Mouse (Mus musculus) C2C12 (cell line): ENCODE measurements at regions not wholly inside any gene's neighbourhood (a gene's known extent, or its start where the extent isn't known, plus 50 kb on each side); places are given as distances from the start of the nearest gene placed in this dataset.

Source experiments
- CEBPB ChIP-seq: IDR thresholded peaks from one replicate; pipeline ENCODE4 v1.6.1; 2011; ENCODE audit warnings: low read depth, mild to moderate bottlenecking, control low read depth, moderate library complexity
- CTCF ChIP-seq: IDR thresholded peaks from one replicate; pipeline ENCODE4 v1.5.1; 2011; ENCODE audit not compliant: control insufficient read depth, insufficient read depth, insufficient read length
- MAX ChIP-seq: IDR thresholded peaks from one replicate; pipeline ENCODE4 v1.6.1; 2011; ENCODE audit warnings: mild to moderate bottlenecking, control low read depth
- MYOD1 ChIP-seq: IDR thresholded peaks from one replicate; pipeline ENCODE4 v1.6.1; 2011; ENCODE audit warnings: low read depth; ENCODE audit not compliant: control insufficient read depth, insufficient read length
- MYOG ChIP-seq: IDR thresholded peaks from one replicate; pipeline ENCODE4 v1.6.1; 2011; ENCODE audit not compliant: control insufficient read depth, insufficient read length; ENCODE audit errors: extremely low read depth
- USF1 ChIP-seq: IDR thresholded peaks from one replicate; pipeline ENCODE4 v1.6.1; 2011; ENCODE audit warnings: low read depth, mild to moderate bottlenecking, control low read depth, moderate library complexity

DNA sequence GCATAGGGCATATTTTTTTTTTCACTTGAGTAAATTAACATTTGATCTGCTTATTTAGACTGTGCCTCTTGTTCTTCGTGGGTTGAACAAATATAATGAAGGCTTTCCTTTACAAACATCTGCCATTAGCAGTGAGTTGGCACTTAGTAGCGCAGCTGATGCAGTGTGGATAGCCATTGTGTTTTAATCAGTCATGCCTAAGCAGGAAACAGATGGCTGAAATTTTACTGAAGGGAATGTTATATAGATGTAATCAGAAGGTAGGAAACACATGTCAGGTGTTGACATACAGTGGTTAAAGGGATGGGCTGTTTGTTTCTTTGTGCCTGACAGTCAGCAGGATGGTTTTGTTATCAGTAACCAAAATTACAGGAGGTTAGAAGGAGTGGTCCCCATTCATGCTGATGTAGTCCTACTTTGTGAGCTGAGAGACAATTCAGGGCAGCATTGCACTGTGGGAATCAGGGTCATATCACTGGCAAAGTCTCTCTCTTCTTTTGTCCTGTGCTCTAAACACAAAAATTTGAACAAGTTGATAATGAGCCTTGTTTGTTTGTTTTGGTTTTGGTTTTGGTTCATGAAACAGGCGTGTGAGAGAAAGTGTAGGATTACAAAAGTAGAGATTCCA is 734.6 kb upstream of the Ctnnd2 start:
- no peak for TF ChIP-seq MYOD1
- no peak for TF ChIP-seq CTCF
- no peak for TF ChIP-seq USF1
- no peak for TF ChIP-seq MAX
- TF ChIP-seq CEBPB: no peak
- TF ChIP-seq MYOG: no peak
